ENCODE assay signal across 8 mouse cellular contexts in the genomic region with DNA sequence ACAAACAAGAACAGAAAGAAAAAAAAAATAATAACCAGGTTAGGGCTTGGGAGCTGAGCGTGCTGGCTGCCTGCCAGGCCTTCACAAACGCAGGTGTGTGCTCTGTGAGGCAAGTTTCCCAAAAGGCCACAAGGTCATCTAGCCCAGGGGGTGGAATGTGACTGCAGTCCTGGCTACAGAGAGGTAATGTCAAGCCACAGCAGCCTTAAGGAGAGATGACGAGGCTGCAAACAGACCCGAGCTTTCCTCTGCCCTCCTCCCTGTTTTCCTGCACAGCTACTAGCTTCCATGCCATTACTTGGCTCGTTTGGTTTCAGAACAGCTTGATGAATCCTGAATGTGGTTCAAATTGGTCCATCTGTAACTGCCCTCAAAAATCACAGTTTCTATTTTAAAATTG. TPM values are rescaled to one million over a fixed set of nuclear protein-coding genes. Genes with fewer than 3 reads are reported as not detected.
DNase-seq lines count a peak whose midpoint lies in the region; TF ChIP-seq lines count a peak whose summit lies in the region.
"Had no signal": no experiment of that assay in that cellular context is flagged by ENCODE, and none has a peak within 500 bp of the region (broad histone marks: within the 10 kb centered on the region; RNA-seq: fewer than 3 reads in every experiment).

No protein-coding gene starts in this region.

- no peaks in the 10 kb centered on the region for H3K36me3 ChIP-seq in kidney, adult 2 months (ENCODE audit: control insufficient read depth, insufficient read depth, low read length)

- no peak overlapping the region for H3K4me3 ChIP-seq in kidney, adult 2 months (ENCODE audit: insufficient read depth, low read depth, low read length)

- H3K27me3 ChIP-seq in kidney, adult 2 months (replicated peaks; ENCODE audit: control insufficient read depth, insufficient read depth, low read length), result no peaks in the 10 kb centered on the region

- H3K4me1 ChIP-seq in kidney, adult 2 months (ENCODE audit: control insufficient read depth, insufficient read depth, low read length), result peaks cover 35% of the 10 kb centered on the region

- no peak for TF ChIP-seq CTCF in kidney, adult 2 months (conservative IDR thresholded peaks at IDR 0.05; ENCODE audit: insufficient read depth, insufficient read length, low read depth, low read length)

- peak; percentile 18 to 44 for DNase-seq in layer of hippocampus, postnatal 14 days (ENCODE audit: low spot score in 2 of 2)
- no peak for DNase-seq in layer of hippocampus, postnatal 36 days
- DNase-seq in cerebellum, adult 9-10 months, result peak; percentile 88
- DNase-seq in kidney, adult 2 months, result peak; percentile 88
- DNase-seq in lung, postnatal 4 days, result peak; percentile 30 to 49
- DNase-seq in frontal cortex, postnatal 10 days (ENCODE audit: low spot score in 2 of 2), result no peak
- DNase-seq in c-Kit-positive CD71-positive TER-119-positive erythroid progenitor cells, embryonic 14.5 days (ENCODE audit: low spot score), result no peak
- DNase-seq: heart, postnatal 4 days had no signal

- WGBS in kidney, adult 2 months, result 9% methylated on average over 5 of the region's 5 CpGs

- no peak for TF ChIP-seq POLR2A in kidney, adult 2 months (IDR thresholded peaks at IDR 0.05; ENCODE audit: low read depth, low read length)

- H3K27ac ChIP-seq in kidney, adult 2 months (ENCODE audit: insufficient read depth, low read depth, low read length), result peak overlapping the region; percentile 74

RNA-seq across cellular contexts. Expression of gene App, which starts 4.7 kb away (rescaled TPM):
- 1,000 to 10,000 TPM; 1,197 to 1,205 TPM for total RNA-seq in layer of hippocampus, postnatal 14 days (2021)
- 1,000 to 10,000 TPM; 1,157 to 1,249 TPM for total RNA-seq in layer of hippocampus, postnatal 36 days (2021)
- 587 and 592 TPM in 2 replicates for polyA plus RNA-seq in kidney, adult 2 months (2012; rRNA removed)

Comparison
In these comparisons a context has a peak if more than half of its experiments do, and no peak if none do; other contexts are left out.
1. DNase-seq: peak in layer of hippocampus, postnatal 14 days (2 of 2), cerebellum, adult 9-10 months (single experiment), kidney, adult 2 months (single experiment) and lung, postnatal 4 days (2 of 2); none in layer of hippocampus, postnatal 36 days (0 of 2), frontal cortex, postnatal 10 days (0 of 2) and c-Kit-positive CD71-positive TER-119-positive erythroid progenitor cells, embryonic 14.5 days (single experiment).